Mouse (Mus musculus) thymus, postnatal 0 days (tissue): ENCODE measurements around the gene Rhd. TPM values are rescaled to one million over a fixed set of nuclear protein-coding genes. Genes with fewer than 3 reads are reported as not detected.

ENCODE experiments used
- DNase-seq: peaks from one replicate; pipeline ENCODE4 v3.0.0-alpha.2; 2015; ENCODE audit warnings: low spot score
- polyA plus RNA-seq: library from polyadenylated mRNA; unstranded; fragments of >200 nt; fragmentation: Nextera tagmentation; extraction: Ambion mirVana; gene quantifications from 2 replicates; pipeline ENCODE4 v1.2.1, GENCODE M21; 2015

Gene Rhd
- polyA plus RNA-seq, 1 experiment from 2014 or later = 0.34 TPM

DNA sequence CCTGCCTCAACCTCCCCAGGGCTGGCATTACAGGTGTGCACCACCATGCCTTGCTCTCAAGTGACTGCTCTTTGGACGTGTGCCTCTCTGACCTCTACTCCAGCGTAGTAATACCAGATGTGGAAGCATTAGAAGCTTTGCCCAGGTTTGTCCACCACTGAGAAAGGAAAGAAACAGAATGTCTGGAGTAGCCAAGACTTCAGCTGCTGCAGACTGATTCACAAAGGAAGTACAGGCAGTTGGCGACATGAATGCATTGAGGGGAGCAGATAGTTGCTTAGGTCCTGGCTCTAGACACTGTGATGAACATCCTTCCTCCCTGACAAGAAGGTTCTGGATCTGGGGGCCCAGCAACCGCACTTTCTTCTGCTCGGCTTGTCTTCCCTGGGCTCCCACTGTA lies 8.3 kb upstream of the Rhd start:
- no peak for DNase-seq

GRCm38 (mm10) chr4:134856501-134856900 lies 7.8 kb upstream of the Rhd start:
- DNase-seq = no peak

GRCm38 (mm10) chr4:134858494-134858893 lies 5.8 kb upstream of the Rhd start:
- no peak for DNase-seq

DNA sequence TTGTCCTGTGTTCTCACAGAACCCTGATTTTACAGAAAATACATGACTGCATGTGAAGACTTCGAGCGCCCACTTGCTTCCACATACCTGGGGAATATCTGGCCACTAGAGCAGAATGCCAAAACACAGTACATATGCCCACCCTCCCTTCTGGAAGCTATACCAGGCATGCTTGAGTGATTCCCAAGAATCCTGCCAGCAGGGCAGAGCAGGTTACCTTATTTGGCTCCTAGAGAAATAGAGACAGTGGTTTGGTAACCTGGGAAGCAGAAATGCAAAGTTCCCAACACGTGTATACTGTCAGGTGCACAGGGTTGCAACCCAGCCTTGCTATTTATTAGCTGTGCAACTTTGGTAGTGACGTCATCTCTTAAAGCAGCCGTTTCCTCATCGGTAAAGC lies 2.5 kb upstream of the Rhd start:
- no peak for DNase-seq

DNA sequence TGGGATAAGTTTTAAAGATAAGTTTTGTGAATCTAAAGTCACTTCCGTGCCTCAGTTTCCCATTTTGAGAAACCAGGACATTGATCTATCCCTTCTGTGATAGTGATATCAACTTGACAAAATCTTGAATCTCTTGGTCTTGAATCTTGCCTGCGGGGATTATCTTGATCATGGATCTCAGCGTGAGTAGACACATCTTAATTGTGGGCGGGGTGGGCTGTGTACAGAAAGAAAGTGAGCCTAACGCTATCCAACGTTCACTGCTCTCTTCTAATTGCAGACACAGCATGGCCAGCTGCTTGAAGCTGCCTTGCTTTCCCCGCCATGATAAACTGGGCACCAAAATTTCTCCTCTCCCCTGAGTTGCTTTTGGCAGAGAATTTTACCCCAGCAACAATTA lies 1.3 kb upstream of the Rhd start:
- no peak for DNase-seq

DNA sequence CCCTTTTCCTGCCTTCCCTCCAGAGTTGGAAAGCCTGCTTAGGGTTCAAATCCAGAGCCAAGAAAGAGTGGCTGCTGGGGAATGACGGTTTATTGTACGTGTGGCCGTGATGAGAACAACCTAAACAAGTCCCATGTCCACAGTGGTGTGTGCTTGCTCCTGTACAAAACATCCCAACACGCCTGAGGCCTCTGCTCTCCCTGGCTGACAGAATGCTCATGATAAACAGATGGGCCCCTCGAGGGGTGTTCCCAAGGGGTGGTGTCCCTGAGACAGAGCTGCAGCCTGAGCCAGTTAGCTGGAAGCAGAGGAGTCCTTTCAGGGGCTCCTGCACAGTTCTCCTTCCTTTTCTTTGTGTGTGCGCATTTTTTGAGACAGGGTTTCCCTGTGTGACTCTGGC lies 1.0 kb downstream of the Rhd start:
- no peak for DNase-seq

DNA sequence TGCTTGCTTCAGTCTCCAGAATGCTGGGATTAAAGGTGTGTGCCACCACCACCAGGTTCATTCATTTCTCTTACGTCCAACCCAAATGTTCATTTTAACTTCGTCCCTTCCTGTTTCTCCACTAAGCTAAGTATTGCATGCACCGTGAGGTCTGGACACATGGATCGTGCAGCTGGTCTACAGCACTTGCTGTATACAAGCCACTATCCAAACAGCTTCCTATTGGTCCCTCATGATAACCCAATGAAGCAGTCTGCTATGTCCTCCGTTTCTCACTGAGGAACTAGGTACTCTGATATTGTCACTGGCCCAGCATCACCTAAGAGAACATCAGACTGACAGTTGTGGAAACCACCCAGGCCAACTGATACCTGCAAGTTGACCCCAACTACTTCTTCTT lies 1.5 kb downstream of the Rhd start:
- DNase-seq = no peak

GRCm38 (mm10) chr4:134867213-134867612 lies 2.9 kb downstream of the Rhd start:
- DNase-seq = no peak

DNA sequence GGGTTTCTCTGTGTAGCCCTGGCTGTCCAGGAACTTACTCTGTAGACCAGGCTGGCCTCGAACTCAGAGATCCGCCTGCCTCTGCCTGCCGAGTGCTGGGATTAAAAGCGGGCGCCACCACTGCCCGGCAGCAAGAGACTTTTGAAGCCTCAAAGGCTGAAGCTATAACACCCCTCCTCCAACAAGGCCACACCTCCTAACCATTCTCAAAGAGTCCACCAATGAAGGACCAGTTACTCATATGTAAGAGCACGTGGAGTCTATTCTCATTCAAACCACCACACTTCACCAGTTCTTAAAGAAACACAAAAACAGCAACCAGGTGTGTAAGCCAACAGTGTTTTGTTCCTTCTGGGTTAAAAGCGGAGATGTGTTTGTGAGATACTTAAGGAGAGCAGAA lies 3.3 kb downstream of the Rhd start:
- no peak for DNase-seq

GRCm38 (mm10) chr4:134868065-134868464 lies 3.7 kb downstream of the Rhd start:
- no peak for DNase-seq

GRCm38 (mm10) chr4:134868490-134868889 lies 4.2 kb downstream of the Rhd start:
- DNase-seq = no peak

DNA sequence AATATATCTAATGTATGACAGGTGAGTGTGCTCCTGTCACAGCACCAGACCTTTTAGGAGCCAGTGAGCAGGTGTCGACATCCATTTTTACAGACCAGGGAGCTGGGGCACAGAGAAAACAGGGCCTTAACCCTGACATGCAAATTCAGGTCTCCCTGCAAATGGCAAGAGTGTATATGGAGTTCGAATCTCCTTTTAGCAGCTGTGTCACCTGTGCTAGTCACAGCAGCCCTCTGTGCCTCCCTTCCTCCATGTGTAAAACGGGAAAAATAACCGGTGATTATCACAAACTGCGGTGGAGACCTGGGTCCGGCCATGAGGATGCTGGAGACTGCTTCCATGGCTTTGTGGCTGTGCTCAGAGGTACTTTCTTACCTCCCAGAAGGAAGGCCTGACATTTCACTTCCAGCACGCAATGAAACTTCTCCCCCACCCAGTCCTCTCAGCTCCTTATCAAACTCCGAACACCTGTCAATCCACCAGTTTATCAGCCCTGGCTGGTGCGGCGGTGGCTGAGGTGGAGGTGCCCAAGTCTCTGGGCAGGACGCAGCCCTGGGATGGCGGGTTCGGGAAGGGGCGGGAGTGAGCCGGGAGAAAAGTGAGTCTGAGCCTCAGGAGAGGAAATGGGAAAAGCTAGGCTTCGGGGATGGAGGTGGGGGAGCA lies 4.9 kb downstream of the Rhd start:
- no peak for DNase-seq

GRCm38 (mm10) chr4:134869815-134870375 lies 5.6 kb downstream of the Rhd start:
- no peak for DNase-seq

DNA sequence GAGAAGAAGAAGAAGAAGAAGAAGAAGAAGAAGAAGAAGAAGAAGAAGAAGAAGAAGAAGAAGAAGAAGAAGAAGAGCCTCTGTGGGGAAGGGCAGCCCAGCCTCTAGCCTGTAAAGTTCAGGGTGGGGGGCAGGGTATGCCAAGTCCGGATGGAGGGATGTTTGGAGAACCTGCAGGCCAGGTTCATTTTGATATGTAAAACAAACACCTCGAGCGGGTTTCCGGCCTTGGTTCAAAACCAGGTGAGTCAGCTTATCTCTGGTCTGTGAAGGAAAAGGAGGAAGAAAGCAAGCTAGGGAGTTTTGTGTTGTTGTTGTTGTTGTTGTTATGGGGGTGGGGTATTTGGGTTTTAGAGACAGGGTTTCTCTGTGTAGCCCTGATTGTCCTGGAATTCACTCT lies 7.1 kb downstream of the Rhd start:
- DNase-seq = no peak

GRCm38 (mm10) chr4:134871950-134872349 lies 7.6 kb downstream of the Rhd start:
- no peak for DNase-seq

DNA sequence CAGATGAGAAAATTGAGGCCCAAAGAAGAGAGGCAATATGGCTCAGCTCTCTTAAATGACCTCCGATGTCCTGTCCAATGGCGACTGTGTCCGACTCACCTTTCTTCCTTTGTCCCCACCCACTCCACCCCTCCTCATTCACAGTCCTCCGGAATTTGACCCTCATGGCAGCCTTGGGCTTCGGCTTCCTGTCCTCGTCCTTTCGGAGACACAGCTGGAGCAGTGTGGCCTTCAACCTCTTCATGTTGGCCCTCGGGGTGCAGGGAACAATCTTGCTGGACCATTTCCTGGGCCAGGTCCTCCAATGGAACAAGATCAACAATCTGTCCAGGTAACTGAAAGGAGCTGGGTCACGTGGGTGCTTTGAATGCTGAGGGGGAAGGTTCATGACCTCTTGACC lies 11.8 kb downstream of the Rhd start:
- no peak for DNase-seq

DNA sequence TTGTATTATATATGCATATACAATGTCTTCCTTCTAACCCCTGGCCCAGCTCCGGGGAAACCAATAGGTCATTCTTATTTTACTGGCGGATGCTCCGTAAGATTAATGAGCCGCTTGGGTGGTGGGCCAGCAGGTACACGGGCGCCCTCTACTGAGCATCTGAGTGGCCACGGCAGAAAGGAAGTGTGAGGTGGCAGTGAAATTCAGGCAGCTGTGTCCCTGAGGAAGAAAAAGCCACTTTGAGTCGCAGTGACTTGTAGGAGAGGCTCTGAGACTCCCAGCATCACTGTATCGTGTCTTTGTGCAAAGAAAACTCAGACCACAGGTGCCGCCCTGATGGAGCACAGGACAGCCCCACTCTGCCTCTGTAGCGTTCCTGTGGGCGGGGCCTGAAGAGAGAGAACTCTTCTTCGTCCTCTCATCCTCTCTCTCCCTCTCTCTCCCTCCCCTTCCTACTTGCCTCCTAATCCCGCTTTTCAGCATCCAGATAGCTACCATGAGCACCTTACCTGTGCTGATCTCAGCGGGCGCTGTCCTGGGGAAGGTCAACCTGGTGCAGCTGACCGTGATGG lies 15.2 kb downstream of the Rhd start:
- peak; percentile 69 for DNase-seq

DNA sequence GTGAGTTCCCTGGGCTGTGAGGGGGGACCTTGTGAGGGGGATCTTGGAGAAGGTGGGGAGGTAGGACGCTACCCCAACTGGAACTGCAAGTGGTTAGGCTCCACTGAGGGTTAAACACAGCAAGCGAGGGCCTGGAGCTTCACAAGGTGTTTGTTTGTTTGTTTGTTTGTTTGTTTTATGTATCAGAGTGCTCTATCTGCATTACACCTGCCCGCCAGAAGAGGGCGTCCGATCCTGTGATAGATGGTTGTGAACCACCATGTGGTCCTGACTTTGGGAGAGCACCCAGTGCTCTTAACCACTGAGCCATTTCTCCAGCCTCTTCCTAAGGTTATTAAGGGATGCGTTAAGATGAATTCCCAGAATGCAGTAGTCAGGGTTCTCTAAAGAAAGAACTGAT lies 15.7 kb downstream of the Rhd start:
- peak; percentile 4 for DNase-seq

DNA sequence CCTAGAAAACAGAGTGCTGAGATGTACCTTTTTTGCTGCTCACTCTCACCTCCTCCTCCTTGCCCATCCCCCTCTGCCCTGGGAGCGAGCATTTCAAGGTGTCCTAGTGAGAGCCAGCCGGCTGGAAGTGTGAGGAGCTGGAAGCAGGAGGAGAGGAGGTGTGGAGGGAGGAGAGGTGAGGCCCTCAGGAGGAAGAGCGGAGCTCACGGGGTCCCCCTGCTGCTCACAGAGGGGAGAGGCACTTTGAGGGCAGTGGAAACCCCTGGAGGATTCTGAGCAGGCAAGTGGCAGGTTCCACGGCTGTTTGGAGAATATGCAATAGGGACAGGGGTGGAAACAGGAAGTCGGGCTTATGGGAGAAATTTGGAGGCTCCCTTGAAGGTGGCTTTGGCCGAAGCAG lies 18.9 kb downstream of the Rhd start:
- DNase-seq = peak; percentile 56

DNA sequence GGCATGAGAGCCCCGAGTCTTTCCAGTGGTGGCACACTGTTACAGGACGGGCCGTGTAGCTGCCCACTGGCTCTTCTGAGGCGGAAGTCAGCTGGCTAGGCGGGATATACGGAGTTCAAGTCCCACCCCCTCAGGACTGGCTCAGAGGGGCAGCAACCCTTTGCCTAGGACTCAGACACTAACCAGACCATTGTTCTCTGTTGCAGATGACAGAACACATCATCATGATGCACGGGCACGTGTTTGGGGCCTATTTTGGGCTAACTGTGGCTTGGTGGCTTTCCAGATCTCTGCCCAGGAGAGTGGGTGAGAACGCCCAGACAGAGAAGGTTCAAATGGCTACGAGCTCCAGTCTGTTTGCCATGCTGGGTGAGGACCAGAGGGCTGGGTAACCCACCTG lies 19.5 kb downstream of the Rhd start:
- no peak for DNase-seq

GRCm38 (mm10) chr4:134884364-134884763 lies 20.0 kb downstream of the Rhd start:
- no peak for DNase-seq

GRCm38 (mm10) chr4:134892096-134892495 lies 27.8 kb downstream of the Rhd start:
- DNase-seq = no peak

GRCm38 (mm10) chr4:134897256-134897655 lies 32.9 kb downstream of the Rhd start:
- DNase-seq = no peak
